Mouse (Mus musculus) liver, embryonic 15.5 days (tissue): ENCODE measurements around the gene Smr3a. TPM values are rescaled to one million over a fixed set of nuclear protein-coding genes. Genes with fewer than 3 reads are reported as not detected.

ENCODE experiments used
- ATAC-seq: fragments of 200-750 bp; cut with Nextera tagmentation; 2 replicates; pipeline ENCODE4 v1.8.0; 2017; ENCODE audit warnings: moderate number of reproducible peaks, mild to moderate bottlenecking, moderate library complexity; ENCODE audit not compliant: insufficient read depth
- H3K27ac ChIP-seq: fragments of 300-500 bp; sonication (generic); replicated peaks from 2 replicates; pipeline ENCODE4 v1.5.1; 2015; ENCODE audit warnings: mild to moderate bottlenecking, inconsistent platforms
- H3K27me3 ChIP-seq: fragments of 300-500 bp; sonication (generic); 2 replicates; pipeline ENCODE4 v1.6.1; 2015; ENCODE audit warnings: mild to moderate bottlenecking, inconsistent platforms
- H3K36me3 ChIP-seq: fragments of 300-500 bp; sonication (generic); replicated peaks from 2 replicates; pipeline ENCODE4 v1.6.1; 2015; ENCODE audit warnings: moderate library complexity, mild to moderate bottlenecking, inconsistent platforms
- H3K4me1 ChIP-seq: fragments of 300-500 bp; sonication (generic); replicated peaks from 2 replicates; pipeline ENCODE4 v1.6.1; 2015; ENCODE audit warnings: inconsistent platforms
- H3K4me2 ChIP-seq: fragments of 300-500 bp; sonication (generic); 2 replicates; pipeline ENCODE4 v1.6.1; 2015; ENCODE audit warnings: moderate library complexity, mild to moderate bottlenecking, inconsistent platforms
- H3K4me3 ChIP-seq: fragments of 300-500 bp; sonication (generic); replicated peaks from 2 replicates; pipeline ENCODE4 v1.5.1; 2015; ENCODE audit warnings: mild to moderate bottlenecking, inconsistent platforms
- H3K9ac ChIP-seq: fragments of 300-500 bp; sonication (generic); 2 replicates; pipeline ENCODE4 v1.6.1; 2015; ENCODE audit warnings: moderate library complexity, mild to moderate bottlenecking, inconsistent platforms
- H3K9me3 ChIP-seq: fragments of 300-500 bp; sonication (generic); replicated peaks from 2 replicates; pipeline ENCODE4 v1.6.1; 2016; ENCODE audit warnings: inconsistent platforms
- WGBS: fragments of 180-500 bp; shearing (Covaris S2); methylation state at CpG from one replicate; pipeline ENCODE4 v1.1.7; 2015; ENCODE audit warnings: mixed read lengths; ENCODE audit not compliant: insufficient replicate concordance; 5-methylcytosine and 5-hydroxymethylcytosine counted together
- polyA plus RNA-seq: library from polyadenylated mRNA; unstranded; fragments of >200 nt; fragmentation: Nextera tagmentation; extraction: Ambion mirVana; gene quantifications from 2 replicates; pipeline ENCODE4 v1.2.1, GENCODE M21; 2015

The Smr3a gene
- polyA plus RNA-seq: not detected in 2 replicates

DNA sequence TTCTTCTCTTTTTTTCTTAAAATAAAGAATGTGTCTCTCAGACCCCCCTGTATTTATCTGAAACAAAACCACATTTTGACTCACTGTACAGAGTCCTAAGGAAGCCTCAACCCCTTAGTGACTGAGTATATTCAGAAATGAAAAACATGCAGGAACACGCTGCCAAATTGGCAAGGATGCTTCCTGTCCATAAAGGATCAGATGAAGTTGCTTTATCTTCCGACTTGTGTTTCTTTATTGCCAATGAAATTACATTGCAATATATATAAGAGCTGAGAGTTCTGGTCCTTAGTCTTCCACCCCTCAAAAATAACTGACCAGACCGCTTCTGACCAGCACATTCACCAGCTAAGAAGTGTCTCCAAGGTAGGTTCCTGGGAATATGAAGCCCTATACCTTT is at the start of gene Smr3a:
TSS of gene Smr3a (plus strand) at position 301 of the 400 bp plus-strand sequence.
- WGBS: 56% methylated on average over 3 of the region's 3 CpGs
- Histone ChIP-seq H3K4me3 (no peak within 1 kb of the TSS), H3K36me3 (no peaks in the 10 kb centered on the region), H3K9ac (no peak within 1 kb of the TSS), H3K4me1 (no peaks in the 10 kb centered on the region), H3K27ac (no peak within 1 kb of the TSS), H3K27me3 (no peaks in the 10 kb centered on the region), H3K9me3 (no peaks in the 10 kb centered on the region), H3K4me2 (no peak within 1 kb of the TSS)
- no peak for ATAC-seq

DNA sequence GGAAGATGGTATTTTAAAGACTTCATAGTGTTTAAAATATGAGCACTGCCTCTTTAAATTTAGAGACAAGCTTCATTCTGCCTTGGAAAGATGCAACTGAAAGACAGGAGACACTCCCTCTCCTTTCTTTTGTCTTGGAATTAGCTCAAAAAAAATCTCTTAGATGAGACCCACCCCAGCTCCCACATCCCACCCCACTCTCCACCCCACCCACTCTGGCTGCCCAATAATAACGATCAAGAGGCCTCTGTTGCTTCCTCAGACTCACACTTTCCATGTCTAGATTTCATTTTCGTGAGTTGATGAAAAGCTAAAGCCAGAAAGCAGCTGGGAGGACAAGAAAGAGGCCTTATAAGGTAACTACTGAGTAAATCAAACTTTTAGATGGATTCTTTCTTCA is 33.1 kb upstream of the Smr3a start, which contains the start of the genes 2310003L06Rik and Gm28434:
TSS of gene 2310003L06Rik (plus strand) at position 259 of the 400 bp plus-strand sequence.
TSS of gene Gm28434 (plus strand) at position 317 of the 400 bp plus-strand sequence.
- ATAC-seq: no peak

DNA sequence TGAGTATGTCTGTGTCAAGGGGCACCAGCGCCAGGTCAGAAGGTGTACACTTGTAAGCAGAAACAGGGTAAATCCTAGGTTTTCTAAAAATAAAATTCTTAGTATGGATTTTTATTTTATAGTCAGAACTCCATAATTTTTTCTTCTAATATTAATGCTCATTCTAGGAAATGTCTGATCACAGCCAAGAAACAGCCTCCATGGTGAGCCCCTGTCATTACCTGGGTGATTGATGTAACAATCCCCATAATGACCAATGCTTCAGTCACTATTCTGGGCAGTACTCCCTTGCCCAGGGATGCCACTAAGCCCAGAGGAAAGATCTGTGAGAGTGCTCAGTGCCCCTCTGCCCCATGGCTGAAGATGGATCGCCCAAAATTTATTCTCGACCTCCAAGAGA is 23.2 kb upstream of the Smr3a start, which contains the start of gene Cabs1:
TSS of gene Cabs1 (plus strand) at position 301 of the 400 bp plus-strand sequence.
- Histone ChIP-seq H3K4me2 (no peak within 1 kb of the TSS), H3K27me3 (no peaks in the 10 kb centered on the region), H3K36me3 (no peaks in the 10 kb centered on the region), H3K4me1 (no peaks in the 10 kb centered on the region), H3K4me3 (no peak within 1 kb of the TSS), H3K9me3 (no peaks in the 10 kb centered on the region), H3K27ac (no peak within 1 kb of the TSS), H3K9ac (no peak within 1 kb of the TSS)
- ATAC-seq: no peak
- 52% methylated on average over 3 of the region's 3 CpGs for WGBS

More for the DNA sequence above, 33.1 kb upstream of the Smr3a start, which contains the start of the genes 2310003L06Rik and Gm28434:
- Histone ChIP-seq H3K27ac (no peak within 1 kb of the TSS), H3K27me3 (no peaks in the 10 kb centered on the region), H3K9me3 (no peaks in the 10 kb centered on the region), H3K36me3 (no peaks in the 10 kb centered on the region), H3K4me1 (no peaks in the 10 kb centered on the region), H3K4me3 (no peak within 1 kb of the TSS), H3K9ac (no peak within 1 kb of the TSS), H3K4me2 (no peak within 1 kb of the TSS)
- 40% methylated on average over 2 of the region's 2 CpGs for WGBS

DNA sequence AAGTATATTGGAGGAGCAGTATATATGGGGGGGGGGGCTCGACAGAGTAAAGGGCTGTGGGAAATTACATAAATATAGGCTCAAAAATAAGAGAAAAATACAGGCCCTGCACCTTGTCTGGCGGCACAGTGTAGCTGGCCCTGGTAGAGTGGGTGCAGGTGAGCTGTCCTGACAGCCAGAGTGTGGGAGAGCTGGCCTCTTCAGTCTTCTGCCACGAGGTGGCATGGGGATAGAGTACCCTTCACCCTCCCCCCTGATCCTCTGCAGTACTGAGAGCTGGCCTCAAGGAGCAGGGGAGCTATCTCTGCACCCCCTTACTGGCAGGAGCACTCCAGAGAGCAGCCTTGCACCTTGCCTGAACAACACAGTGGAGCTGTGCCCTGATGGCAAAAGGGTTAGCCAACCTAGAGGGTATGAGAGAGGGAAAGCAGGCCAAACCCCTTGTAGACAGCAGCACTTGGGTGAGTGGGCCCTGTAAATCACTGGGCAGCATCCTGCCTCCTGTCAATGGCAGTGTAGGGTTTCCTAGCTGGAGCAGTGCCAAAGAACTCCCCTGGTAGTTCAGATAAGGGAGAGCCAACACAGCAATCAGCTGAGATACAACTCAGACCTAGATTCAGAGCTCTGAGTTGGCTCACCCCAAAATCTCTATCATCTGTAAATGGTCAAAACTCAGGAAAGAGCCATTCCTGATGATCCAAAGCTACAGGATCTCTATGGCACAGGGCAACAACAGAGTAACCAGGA is 19.7 kb upstream of the Smr3a start:
- no peak for ATAC-seq
- Histone ChIP-seq H3K4me3 (no peak overlapping the region), H3K4me1 (no peaks in the 10 kb centered on the region), H3K27ac (no peak overlapping the region), H3K9ac (no peak overlapping the region), H3K4me2 (no peak overlapping the region), H3K9me3 (no peaks in the 10 kb centered on the region), H3K27me3 (no peaks in the 10 kb centered on the region), H3K36me3 (no peaks in the 10 kb centered on the region)
- 31% methylated on average over 3 of the region's 3 CpGs for WGBS

DNA sequence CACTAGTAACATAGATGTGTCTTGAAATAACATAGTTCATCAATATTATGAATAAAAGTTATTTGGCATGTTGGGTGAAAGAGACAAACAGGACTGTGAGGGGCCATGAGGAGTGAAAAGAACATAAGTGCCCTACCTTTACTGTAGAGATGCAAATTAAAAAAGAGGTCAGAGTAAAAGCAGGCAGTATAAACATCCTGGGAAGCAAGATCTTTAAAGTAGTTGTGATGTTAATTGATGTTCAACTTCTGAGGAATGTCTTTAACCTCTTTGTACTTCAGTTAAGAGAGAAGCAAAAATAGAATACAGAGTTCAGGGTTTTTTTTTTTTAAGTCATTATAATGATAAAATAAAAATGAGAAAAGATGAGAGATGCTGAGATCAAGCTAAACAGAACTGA is 2.9 kb downstream of the Smr3a start:
- H3K4me3 ChIP-seq: no peak overlapping the region
- no peak for ATAC-seq
- no peak overlapping the region for H3K27ac ChIP-seq
- H3K4me2 ChIP-seq: no peak overlapping the region
- no peaks in the 10 kb centered on the region for H3K9me3 ChIP-seq
- H3K4me1 ChIP-seq: no peaks in the 10 kb centered on the region
- no peaks in the 10 kb centered on the region for H3K27me3 ChIP-seq
- H3K36me3 ChIP-seq: no peaks in the 10 kb centered on the region
- no peak overlapping the region for H3K9ac ChIP-seq

Other genes with a start within 250 kb of the Smr3a start
- gene Csn1s2a, start 228.0 kb upstream of the Smr3a start, polyA plus RNA-seq: not detected in 2 replicates
- not detected in 2 replicates for gene Csn1s2b, start 194.5 kb upstream of the Smr3a start, polyA plus RNA-seq
- gene Prr27, start 176.9 kb upstream of the Smr3a start, polyA plus RNA-seq: not detected in 2 replicates
- gene Odam, start 117.5 kb upstream of the Smr3a start, polyA plus RNA-seq: not detected in 2 replicates
- not detected in 2 replicates for gene Csn3, start 77.0 kb upstream of the Smr3a start, polyA plus RNA-seq
- gene 2310003L06Rik, start 33.1 kb upstream of the Smr3a start, polyA plus RNA-seq: not detected in 2 replicates
- gene Gm28434, start 33.0 kb upstream of the Smr3a start, polyA plus RNA-seq: not detected in 2 replicates
- gene Cabs1, start 23.1 kb upstream of the Smr3a start, polyA plus RNA-seq: not detected in 2 replicates
- not detected in 2 replicates for gene Smr2, start 84.0 kb downstream of the Smr3a start, polyA plus RNA-seq
- gene Gm11116, start 109.0 kb downstream of the Smr3a start, polyA plus RNA-seq: not detected in 2 replicates
- not detected in 2 replicates for gene Gm11115, start 151.6 kb downstream of the Smr3a start, polyA plus RNA-seq